Mouse (Mus musculus) CH12.LX (cell line): ENCODE data around the gene Deup1.

Source experiments
- CTCF ChIP-seq, 2 experiments: IDR thresholded peaks in 1 of 2; conservative IDR thresholded peaks in 1 of 2; 2 replicates each; pipeline ENCODE4 v1.5.1; 2011 to 2012; ENCODE audit warnings: low read depth in 2 of 2, low read length in 2 of 2, improper control_type of control experiment in 1 of 2, inconsistent platforms in 1 of 2, mild to moderate bottlenecking in 1 of 2, moderate library complexity in 1 of 2
- GABPA ChIP-seq: IDR thresholded peaks from 2 replicates; pipeline ENCODE4 v1.6.1; 2012; ENCODE audit warnings: low read depth, low read length, improper control_type of control experiment, inconsistent platforms; ENCODE audit not compliant: insufficient replicate concordance
- MAFK ChIP-seq: IDR thresholded peaks from 2 replicates; pipeline ENCODE4 v1.6.1; 2011; ENCODE audit warnings: low read length, improper control_type of control experiment; ENCODE audit not compliant: insufficient replicate concordance
- POLR2A ChIP-seq: IDR thresholded peaks from 2 replicates; pipeline ENCODE4 v1.6.1; 2011; ENCODE audit warnings: low read depth, mild to moderate bottlenecking, improper control_type of control experiment, low read length
- TBP ChIP-seq: conservative IDR thresholded peaks from 2 replicates; pipeline ENCODE4 v1.6.1; 2011; ENCODE audit warnings: low read depth, low read length, improper control_type of control experiment
- UBTF ChIP-seq: IDR thresholded peaks from 2 replicates; pipeline ENCODE4 v1.6.1; 2012; ENCODE audit warnings: low read depth, mild to moderate bottlenecking, inconsistent platforms, low read length, improper control_type of control experiment, moderate library complexity
- USF1 ChIP-seq: IDR thresholded peaks from 2 replicates; pipeline ENCODE4 v1.6.1; 2014; ENCODE audit warnings: low read depth, mild to moderate bottlenecking, inconsistent platforms, low read length, improper control_type of control experiment
- ZKSCAN1 ChIP-seq: IDR thresholded peaks from 2 replicates; pipeline ENCODE4 v1.6.1; 2012; ENCODE audit warnings: low read depth, inconsistent platforms, low read length, improper control_type of control experiment, borderline replicate concordance

GRCm38 (mm10) chr9:15541735-15542354 lies 85.9 kb downstream of the Deup1 start:
- TF ChIP-seq POLR2A (no peak), CTCF (conservative IDR thresholded peaks at IDR 0.05 in 1 of 2, IDR thresholded peaks at IDR 0.05 in 1 of 2; ENCODE audit: low read depth in 2 of 2, low read length in 2 of 2) (no peak), MAFK (no peak), ZKSCAN1 (no peak), TBP (no peak), USF1 (no peak), GABPA (no peak), UBTF (no peak)
